Mouse (Mus musculus) CH12.LX (cell line): ENCODE measurements at regions not wholly inside any gene's neighbourhood (a gene's known extent, or its start where the extent isn't known, plus 50 kb on each side); places are given as distances from the start of the nearest gene placed in this dataset.

Experiments used
- DNase-seq: peaks from one replicate; pipeline ENCODE4 v3.0.0-alpha.2; 2013; ENCODE audit errors: extremely low read depth
- H3K27ac ChIP-seq: 2 replicates; pipeline ENCODE4 v1.5.1; 2012; ENCODE audit warnings: low read depth, mild to moderate bottlenecking, control low read depth, moderate library complexity; ENCODE audit not compliant: insufficient read depth
- H3K27me3 ChIP-seq: replicated peaks from 2 replicates; pipeline ENCODE3; 2012; ENCODE audit warnings: inconsistent platforms
- H3K36me3 ChIP-seq, 2 experiments: replicated peaks in 1 of 2; 2 replicates each; pipeline versions ENCODE3 to v1.6.1; 2012; ENCODE audit warnings: inconsistent platforms in 1 of 2, low read length in 1 of 2, mild to moderate bottlenecking in 1 of 2, mixed read lengths in 1 of 2, moderate library complexity in 1 of 2; ENCODE audit not compliant: control insufficient read depth in 1 of 2, insufficient read depth in 1 of 2
- H3K4me1 ChIP-seq, 2 experiments: 2 replicates each; pipeline ENCODE4 v1.6.1; 2012; ENCODE audit warnings: inconsistent platforms in 1 of 2, moderate library complexity in 1 of 2; ENCODE audit not compliant: insufficient read depth in 2 of 2, control insufficient read depth in 1 of 2
- H3K4me2 ChIP-seq: 2 replicates; pipeline ENCODE4 v1.6.1; 2012; ENCODE audit warnings: low read depth, mild to moderate bottlenecking, control low read depth; ENCODE audit not compliant: poor library complexity, insufficient read depth, severe bottlenecking
- H3K4me3 ChIP-seq, 3 experiments: fragments of 150-350 bp in 1 of 3; sonication (generic) in 1 of 3; replicated peaks in 1 of 3; 2 replicates each; pipeline versions ENCODE3 to v1.5.1; 2011 to 2012; ENCODE audit warnings: low read depth in 2 of 3, low read length in 2 of 3, mild to moderate bottlenecking in 2 of 3, moderate library complexity in 2 of 3, control low read depth in 1 of 3, improper control_type of control experiment in 1 of 3, inconsistent platforms in 1 of 3, mixed read lengths in 1 of 3; ENCODE audit not compliant: poor library complexity in 1 of 3
- H3K79me2 ChIP-seq: replicated peaks from 2 replicates; pipeline ENCODE4 v1.6.1; 2012; ENCODE audit warnings: mild to moderate bottlenecking, moderate library complexity; ENCODE audit not compliant: control insufficient read depth, poor library complexity, insufficient read depth, severe bottlenecking; ENCODE audit errors: extremely low read depth
- H3K9ac ChIP-seq: 2 replicates; pipeline ENCODE4 v1.6.1; 2012; ENCODE audit warnings: low read depth, mild to moderate bottlenecking, control low read depth, moderate library complexity; ENCODE audit not compliant: insufficient read depth
- H3K9me3 ChIP-seq: replicated peaks from 2 replicates; pipeline ENCODE3; 2012; ENCODE audit warnings: low read length, inconsistent platforms, mixed read lengths
- CHD1 ChIP-seq: IDR thresholded peaks from 2 replicates; pipeline ENCODE4 v1.6.1; 2012; ENCODE audit warnings: low read depth, low read length, improper control_type of control experiment, inconsistent platforms
- CTCF ChIP-seq, 2 experiments: IDR thresholded peaks in 1 of 2; conservative IDR thresholded peaks in 1 of 2; 2 replicates each; pipeline ENCODE4 v1.5.1; 2011 to 2012; ENCODE audit warnings: low read depth in 2 of 2, low read length in 2 of 2, improper control_type of control experiment in 1 of 2, inconsistent platforms in 1 of 2, mild to moderate bottlenecking in 1 of 2, moderate library complexity in 1 of 2
- ETS1 ChIP-seq: conservative IDR thresholded peaks from 2 replicates; pipeline ENCODE4 v1.6.1; 2012; ENCODE audit warnings: low read depth, mild to moderate bottlenecking, inconsistent platforms, low read length, improper control_type of control experiment, moderate library complexity
- HCFC1 ChIP-seq: IDR thresholded peaks from 2 replicates; pipeline ENCODE4 v1.6.1; 2012; ENCODE audit warnings: low read depth, mild to moderate bottlenecking, inconsistent platforms, low read length, improper control_type of control experiment
- JUN ChIP-seq: IDR thresholded peaks from 2 replicates; pipeline ENCODE4 v1.6.1; 2011; ENCODE audit warnings: low read depth, mild to moderate bottlenecking, low read length, improper control_type of control experiment, moderate library complexity; ENCODE audit not compliant: insufficient read depth
- KAT2A ChIP-seq: IDR thresholded peaks from 2 replicates; pipeline ENCODE4 v1.6.1; 2012; ENCODE audit warnings: low read length, improper control_type of control experiment, inconsistent platforms; ENCODE audit not compliant: insufficient replicate concordance
- MAX ChIP-seq: IDR thresholded peaks from 2 replicates; pipeline ENCODE4 v1.6.1; 2011; ENCODE audit warnings: low read length, improper control_type of control experiment
- MEF2A ChIP-seq: IDR thresholded peaks from 2 replicates; pipeline ENCODE4 v1.6.1; 2014; ENCODE audit warnings: low read depth, mild to moderate bottlenecking, inconsistent platforms, low read length, improper control_type of control experiment, borderline replicate concordance
- MXI1 ChIP-seq: IDR thresholded peaks from 2 replicates; pipeline ENCODE4 v1.6.1; 2011; ENCODE audit warnings: mild to moderate bottlenecking, low read depth, low read length, improper control_type of control experiment
- MYC ChIP-seq: IDR thresholded peaks from 2 replicates; pipeline ENCODE4 v1.6.1; 2011; ENCODE audit warnings: low read depth, mild to moderate bottlenecking, improper control_type of control experiment, low read length
- POLR2A ChIP-seq: IDR thresholded peaks from 2 replicates; pipeline ENCODE4 v1.6.1; 2011; ENCODE audit warnings: low read depth, mild to moderate bottlenecking, improper control_type of control experiment, low read length
- POLR2AphosphoS2 ChIP-seq: IDR thresholded peaks from 2 replicates; pipeline ENCODE4 v1.6.1; 2011; ENCODE audit warnings: low read depth, low read length, improper control_type of control experiment
- RAD21 ChIP-seq: IDR thresholded peaks from 2 replicates; pipeline ENCODE4 v1.6.1; 2011; ENCODE audit warnings: low read depth, mild to moderate bottlenecking, low read length, improper control_type of control experiment, moderate library complexity
- RCOR1 ChIP-seq: conservative IDR thresholded peaks from 2 replicates; pipeline ENCODE4 v1.6.1; 2012; ENCODE audit warnings: low read depth, mild to moderate bottlenecking, inconsistent platforms, low read length, improper control_type of control experiment
- SIN3A ChIP-seq: IDR thresholded peaks from 2 replicates; pipeline ENCODE4 v1.6.1; 2012; ENCODE audit warnings: low read length, improper control_type of control experiment, inconsistent platforms
- UBTF ChIP-seq: IDR thresholded peaks from 2 replicates; pipeline ENCODE4 v1.6.1; 2012; ENCODE audit warnings: low read depth, mild to moderate bottlenecking, inconsistent platforms, low read length, improper control_type of control experiment, moderate library complexity
- ZC3H11A ChIP-seq: IDR thresholded peaks from 2 replicates; pipeline ENCODE4 v1.6.1; 2012; ENCODE audit warnings: low read depth, mild to moderate bottlenecking, inconsistent platforms, low read length, improper control_type of control experiment
- ZKSCAN1 ChIP-seq: IDR thresholded peaks from 2 replicates; pipeline ENCODE4 v1.6.1; 2012; ENCODE audit warnings: low read depth, inconsistent platforms, low read length, improper control_type of control experiment, borderline replicate concordance
- dilution Hi-C: fragments of 300-500 bp; cut with MboI; formaldehyde crosslinking; loops from 2 replicates; pipeline ENCODE4 v1.14.3; 2020; ENCODE audit warnings: low sequenced_read_pairs; ENCODE audit not compliant: extremely low pct_unique_long_range_greater_than_20kb, extremely low pct_ligation_motif_present
- in situ Hi-C: fragments of 300-500 bp; cut with MboI; formaldehyde crosslinking; loops from 3 replicates; pipeline ENCODE4 v1.14.3; 2019; ENCODE audit warnings: low sequenced_read_pairs, low pct_ligation_motif_present, low pct_unique_long_range_greater_than_20kb, mixed read lengths

- peaks cover 1% of the 10 kb centered on the region for H3K9me3 ChIP-seq
- H3K27ac ChIP-seq = no peak overlapping the region
- no peak for DNase-seq
- H3K79me2 ChIP-seq = no peaks in the 10 kb centered on the region
- H3K27me3 ChIP-seq = no peaks in the 10 kb centered on the region
- TF ChIP-seq HCFC1 (no peak), CTCF (conservative IDR thresholded peaks at IDR 0.05 in 1 of 2, IDR thresholded peaks at IDR 0.05 in 1 of 2; ENCODE audit: low read depth in 2 of 2, low read length in 2 of 2) (no peak), ETS1 (no peak)
- H3K4me2 ChIP-seq = no peak overlapping the region
- no peak overlapping the region for H3K4me3 ChIP-seq
- no peaks in the 10 kb centered on the region for H3K36me3 ChIP-seq
- in situ Hi-C loops = no loop called here
- dilution Hi-C loops = no loop called here
- H3K4me1 ChIP-seq = no peaks in the 10 kb centered on the region
- H3K9ac ChIP-seq = no peak overlapping the region
Observed at GRCm38 (mm10) chr5:12093680-12094079, 175.8 kb downstream of the 4933402N22Rik start.

- TF ChIP-seq MYC (no peak), SIN3A (no peak), RCOR1 (no peak), CHD1 (no peak), ZKSCAN1 (no peak), JUN (no peak), POLR2A (no peak)
- in situ Hi-C loops = no loop called here
- Histone ChIP-seq H3K4me2 (no peak overlapping the region), H3K9me3 (peaks cover 2% of the 10 kb centered on the region), H3K4me3 (no peak overlapping the region), H3K9ac (no peak overlapping the region), H3K36me3 (no peaks in the 10 kb centered on the region), H3K4me1 (no peaks in the 10 kb centered on the region), H3K79me2 (no peaks in the 10 kb centered on the region), H3K27me3 (no peaks in the 10 kb centered on the region), H3K27ac (no peak overlapping the region)
- DNase-seq = no peak
- dilution Hi-C loops = no loop called here
Observed at GRCm38 (mm10) chr5:12116587-12117354, 198.9 kb downstream of the 4933402N22Rik start.

- in situ Hi-C loops (no loop called here), dilution Hi-C loops (no loop called here)
- no peak overlapping the region for H3K4me3 ChIP-seq
- H3K4me1 ChIP-seq = no peaks in the 10 kb centered on the region
- no peak overlapping the region for H3K4me2 ChIP-seq
- H3K27ac ChIP-seq = no peak overlapping the region
- peaks cover 2% of the 10 kb centered on the region for H3K9me3 ChIP-seq
- no peaks in the 10 kb centered on the region for H3K79me2 ChIP-seq
- H3K27me3 ChIP-seq = no peaks in the 10 kb centered on the region
- H3K36me3 ChIP-seq = no peaks in the 10 kb centered on the region
- H3K9ac ChIP-seq = no peak overlapping the region
- TF ChIP-seq MEF2A (no peak), KAT2A (no peak), MAX (no peak), UBTF (no peak), MXI1 (no peak), ZC3H11A (no peak), CHD1 (no peak), RAD21 (no peak), POLR2AphosphoS2 (no peak), HCFC1 (no peak), CTCF (conservative IDR thresholded peaks at IDR 0.05 in 1 of 2, IDR thresholded peaks at IDR 0.05 in 1 of 2; ENCODE audit: low read depth in 2 of 2, low read length in 2 of 2) (no peak), POLR2A (no peak)
- no peak for DNase-seq
Observed at GRCm38 (mm10) chr5:12124935-12125334, 207.1 kb downstream of the 4933402N22Rik start.
